ENCODE assay signal across 9 mouse cellular contexts in genomic region chr4:131723415-131724080, GRCm38 (mm10).
A peak's percentile ranks its signal among the peaks of the same experiment; 100 is the strongest.
DNase-seq lines count a peak whose midpoint lies in the region; ATAC-seq lines count a peak whose summit lies in the region.
"Had no signal": no experiment of that assay in that cellular context is flagged by ENCODE, and none has a peak within 500 bp of the region (broad histone marks: within the 10 kb centered on the region; RNA-seq: fewer than 3 reads in every experiment).

No protein-coding gene starts in this region.

- no peak overlapping the region for H3K27ac ChIP-seq in forebrain, embryonic 10.5 days
- no peak overlapping the region; the same call in 1 of the 2 replicates for H3K27ac ChIP-seq in forebrain, embryonic 13.5 days
- no peak overlapping the region for H3K27ac ChIP-seq in lung, embryonic 16.5 days (ENCODE audit: low read length)
- H3K27ac ChIP-seq: limb, embryonic 13.5 days had no signal

- no peak for ATAC-seq in forebrain, embryonic 13.5 days
- peak; percentile 51 for ATAC-seq in lung, embryonic 16.5 days (ENCODE audit: low read depth)

- intact Hi-C loops in gastrocnemius, postnatal 14 days (cut with DNase I; ENCODE audit: low total_unique reads) = loop anchor here (5.0 kb wide), 1 partner anchor 114 kb away; the partner anchor contains the start of gene Ptpru

- 0 out of 2 replicates have a peak, but pooled peaks cover 5% of the 10 kb centered on the region for H3K27me3 ChIP-seq in forebrain, embryonic 10.5 days (ENCODE audit: poor library complexity, severe bottlenecking)
- H3K27me3 ChIP-seq in forebrain, embryonic 13.5 days = peaks cover 3% of the 10 kb centered on the region; the same call in 1 of the 2 replicates
- H3K27me3 ChIP-seq in lung, embryonic 16.5 days (ENCODE audit: control insufficient read depth, insufficient read depth, low read depth, low read length) = no peaks in the 10 kb centered on the region

- DNase-seq in forebrain, embryonic 10.5 days (ENCODE audit: extremely low spot score, low spot score) = peak; percentile 38
- peak; percentile 24 for DNase-seq in NIH3T3 (ENCODE audit: low read depth)
- peak; percentile 66 for DNase-seq in cerebellum, adult 9-10 months
- DNase-seq in gastrocnemius, postnatal 14 days = peak; percentile 61
- peak; percentile 14 for DNase-seq in large intestine, adult 2 months (ENCODE audit: low read depth, low spot score)
- DNase-seq in telencephalon, adult 2 months (ENCODE audit: low read depth, low spot score) = peak; percentile 22

- no peaks in the 10 kb centered on the region for H3K9me3 ChIP-seq in forebrain, embryonic 10.5 days
- no peaks in the 10 kb centered on the region for H3K9me3 ChIP-seq in forebrain, embryonic 13.5 days (replicated peaks)
- no peaks in the 10 kb centered on the region for H3K9me3 ChIP-seq in lung, embryonic 16.5 days (ENCODE audit: control insufficient read depth, low read length)
- H3K9me3 ChIP-seq: limb, embryonic 13.5 days had no signal

- no peak overlapping the region for H3K4me3 ChIP-seq in forebrain, embryonic 10.5 days
- H3K4me3 ChIP-seq in forebrain, embryonic 13.5 days = no peak overlapping the region
- no peak overlapping the region for H3K4me3 ChIP-seq in lung, embryonic 16.5 days (ENCODE audit: low read length)
- H3K4me3 ChIP-seq: limb, embryonic 13.5 days had no signal

- H3K4me2 ChIP-seq in forebrain, embryonic 13.5 days = no peak overlapping the region
- H3K4me2 ChIP-seq in lung, embryonic 16.5 days (ENCODE audit: low read depth, low read length) = no peak overlapping the region
- H3K4me2 ChIP-seq: limb, embryonic 13.5 days had no signal

- peaks cover 15% of the 10 kb centered on the region for H3K4me1 ChIP-seq in forebrain, embryonic 10.5 days
- 0 out of 2 replicates have a peak, but pooled peaks cover 4% of the 10 kb centered on the region for H3K4me1 ChIP-seq in forebrain, embryonic 13.5 days
- H3K4me1 ChIP-seq in lung, embryonic 16.5 days (replicated peaks; ENCODE audit: control insufficient read depth, insufficient read depth, low read length) = no peaks in the 10 kb centered on the region; the same call in 1 of the 2 replicates

- 56% methylated on average over 11 of the region's 11 CpGs for WGBS in forebrain, embryonic 10.5 days
- WGBS in forebrain, embryonic 13.5 days = 51% methylated on average over 11 of the region's 11 CpGs
- 58% methylated on average over 11 of the region's 11 CpGs for WGBS in large intestine, adult 2 months
- 51% methylated on average over 11 of the region's 11 CpGs for WGBS in lung, embryonic 16.5 days

- no peaks in the 10 kb centered on the region for H3K36me3 ChIP-seq in forebrain, embryonic 10.5 days (replicated peaks)
- H3K36me3 ChIP-seq in forebrain, embryonic 13.5 days (ENCODE audit: poor library complexity, severe bottlenecking) = no peaks in the 10 kb centered on the region
- H3K36me3 ChIP-seq in lung, embryonic 16.5 days (ENCODE audit: control insufficient read depth, insufficient read depth, low read length) = no peaks in the 10 kb centered on the region
- H3K36me3 ChIP-seq: limb, embryonic 13.5 days had no signal

- no peak overlapping the region for H3K9ac ChIP-seq in forebrain, embryonic 13.5 days
- H3K9ac ChIP-seq in lung, embryonic 16.5 days (ENCODE audit: low read length) = no peak overlapping the region
- H3K9ac ChIP-seq: limb, embryonic 13.5 days had no signal

Comparison
In these comparisons a context has a peak if more than half of its experiments do, and no peak if none do; other contexts are left out.
1. DNase-seq: peak in every context shown above with its lines; median percentile 66 in cerebellum, adult 9-10 months; 61 in gastrocnemius, postnatal 14 days; 38 in forebrain, embryonic 10.5 days; 24 in NIH3T3; 22 in telencephalon, adult 2 months; 14 in large intestine, adult 2 months.